Mouse (Mus musculus) liver, postnatal 0 days (tissue): ENCODE measurements around the gene Itga2b. TPM values are rescaled to one million over a fixed set of nuclear protein-coding genes. Genes with fewer than 3 reads are reported as not detected.

Source experiments
- ATAC-seq: fragments of 200-750 bp; cut with Nextera tagmentation; 2 replicates; pipeline ENCODE4 v1.8.0; 2017; ENCODE audit warnings: mild to moderate bottlenecking, moderate library complexity
- DNase-seq: peaks from one replicate; pipeline ENCODE4 v3.0.0-alpha.2; 2016
- H3K27ac ChIP-seq: fragments of 300-500 bp; sonication (generic); 2 replicates; pipeline ENCODE4 v1.5.1; 2014; ENCODE audit warnings: antibody characterized with exemption, moderate library complexity, mild to moderate bottlenecking, low read depth
- H3K27me3 ChIP-seq: fragments of 300-500 bp; sonication (generic); 2 replicates; pipeline ENCODE4 v1.6.1; 2014; ENCODE audit warnings: low read length, control low read depth, mixed read lengths; ENCODE audit not compliant: insufficient read depth
- H3K36me3 ChIP-seq: fragments of 300-500 bp; sonication (generic); replicated peaks from 2 replicates; pipeline ENCODE4 v1.6.1; 2014; ENCODE audit warnings: mild to moderate bottlenecking, control low read depth, low read length, moderate library complexity, mixed read lengths; ENCODE audit not compliant: insufficient read depth
- H3K4me1 ChIP-seq: fragments of 300-500 bp; sonication (generic); 2 replicates; pipeline ENCODE4 v1.6.1; 2014; ENCODE audit warnings: antibody characterized with exemption, mild to moderate bottlenecking, control low read depth; ENCODE audit not compliant: insufficient read depth
- H3K4me2 ChIP-seq: fragments of 300-500 bp; sonication (generic); 2 replicates; pipeline ENCODE4 v1.6.1; 2014; ENCODE audit warnings: low read depth, mild to moderate bottlenecking, low read length, moderate library complexity, mixed read lengths
- H3K4me3 ChIP-seq: fragments of 300-500 bp; sonication (generic); 2 replicates; pipeline ENCODE4 v1.5.1; 2014; ENCODE audit warnings: low read depth, low read length
- H3K9ac ChIP-seq: fragments of 300-500 bp; sonication (generic); replicated peaks from 2 replicates; pipeline ENCODE4 v1.6.1; 2014; ENCODE audit warnings: mild to moderate bottlenecking, moderate library complexity
- H3K9me3 ChIP-seq: fragments of 300-500 bp; sonication (generic); 2 replicates; pipeline ENCODE4 v1.6.1; 2016; ENCODE audit warnings: mild to moderate bottlenecking, control low read depth, low read length, mixed read lengths
- CTCF ChIP-seq: sonication (generic); IDR thresholded peaks from 2 replicates; pipeline ENCODE4 v1.5.1; 2016; ENCODE audit warnings: antibody characterized with exemption, low read depth
- EP300 ChIP-seq: IDR thresholded peaks from 2 replicates; pipeline ENCODE4 v1.6.1; 2016; ENCODE audit warnings: antibody characterized with exemption, low read depth, mild to moderate bottlenecking
- WGBS: fragments of 180-500 bp; shearing (Covaris S2); extraction: QIAGEN DNeasy Blood & Tissue Kit; methylation state at CpG from one replicate; pipeline ENCODE4 v1.1.7; 2014; ENCODE audit not compliant: insufficient replicate concordance; 5-methylcytosine and 5-hydroxymethylcytosine counted together
- polyA plus RNA-seq: library from polyadenylated mRNA; unstranded; fragments of >200 nt; fragmentation: Nextera tagmentation; extraction: Ambion mirVana; gene quantifications from 2 replicates; pipeline ENCODE4 v1.2.1, GENCODE M21; 2015

Gene Itga2b
- polyA plus RNA-seq, 1 experiment from 2014 or later, result 44.8 TPM

DNA sequence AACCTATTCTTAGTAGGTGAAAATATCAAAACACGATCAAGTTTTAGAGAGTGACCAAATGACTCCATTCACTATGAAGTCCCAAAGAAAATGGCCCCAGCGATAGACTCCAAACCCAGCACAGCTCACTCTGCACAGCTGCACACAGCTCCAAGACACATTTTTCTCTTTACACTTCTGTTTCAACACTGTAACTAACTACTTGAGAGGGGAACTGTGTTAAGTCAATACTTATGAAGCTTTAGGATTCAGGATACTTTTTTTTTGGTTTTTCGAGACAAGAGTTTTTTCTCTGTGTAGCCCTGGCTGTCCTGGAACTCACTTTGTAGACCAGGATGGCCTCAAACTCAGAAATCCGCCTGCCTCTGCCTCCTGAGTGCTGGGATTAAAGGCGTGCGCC lies 25.2 kb upstream of the Itga2b start:
- WGBS, result 91% methylated on average over 6 of the region's 6 CpGs
- Histone ChIP-seq H3K9ac (no peak overlapping the region), H3K27ac (no peak overlapping the region), H3K4me2 (no peak overlapping the region), H3K4me1 (no peaks in the 10 kb centered on the region), H3K4me3 (no peak overlapping the region), H3K9me3 (no peaks in the 10 kb centered on the region), H3K36me3 (peaks cover 35% of the 10 kb centered on the region), H3K27me3 (no peaks in the 10 kb centered on the region)
- no peak for ATAC-seq
- no peak for DNase-seq
- no peak for TF ChIP-seq EP300
- TF ChIP-seq CTCF, result no peak

DNA sequence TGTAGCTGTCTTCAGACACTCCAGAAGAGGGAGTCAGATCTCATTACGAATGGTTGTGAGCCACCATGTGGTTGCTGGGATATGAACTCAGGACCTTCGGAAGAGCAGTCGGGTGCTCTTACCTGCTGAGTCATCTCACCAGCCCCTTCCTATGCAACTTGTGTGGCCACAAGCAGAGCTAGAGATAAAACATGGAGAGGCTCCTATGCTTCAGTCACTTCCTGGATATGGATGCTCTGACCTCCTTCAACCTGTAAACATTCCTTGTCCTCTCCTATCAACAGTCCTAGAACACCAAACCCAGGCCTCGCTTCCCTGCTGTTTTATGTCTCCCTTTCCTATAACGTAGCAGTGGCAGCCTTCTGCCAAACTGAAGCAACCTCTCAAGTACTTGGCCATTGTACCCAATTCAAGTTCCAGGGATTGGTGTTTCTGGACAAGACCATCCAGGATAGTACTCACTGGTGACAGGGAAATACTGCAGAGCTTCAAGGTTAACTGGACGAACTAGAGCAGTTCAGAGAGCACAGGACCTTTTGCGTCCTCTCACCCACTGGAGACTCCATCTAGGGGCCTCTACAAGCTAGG lies 24.2 kb upstream of the Itga2b start:
- no peaks in the 10 kb centered on the region for H3K27me3 ChIP-seq
- no peak overlapping the region for H3K27ac ChIP-seq
- DNase-seq, result no peak
- H3K4me1 ChIP-seq, result no peaks in the 10 kb centered on the region
- H3K36me3 ChIP-seq, result peaks cover 27% of the 10 kb centered on the region
- no peak overlapping the region for H3K9ac ChIP-seq
- no peak for ATAC-seq
- no peak overlapping the region for H3K4me2 ChIP-seq
- no peaks in the 10 kb centered on the region for H3K9me3 ChIP-seq
- 71% methylated on average over 7 of the region's 7 CpGs for WGBS
- H3K4me3 ChIP-seq, result no peak overlapping the region
- TF ChIP-seq CTCF (no peak), EP300 (no peak)

DNA sequence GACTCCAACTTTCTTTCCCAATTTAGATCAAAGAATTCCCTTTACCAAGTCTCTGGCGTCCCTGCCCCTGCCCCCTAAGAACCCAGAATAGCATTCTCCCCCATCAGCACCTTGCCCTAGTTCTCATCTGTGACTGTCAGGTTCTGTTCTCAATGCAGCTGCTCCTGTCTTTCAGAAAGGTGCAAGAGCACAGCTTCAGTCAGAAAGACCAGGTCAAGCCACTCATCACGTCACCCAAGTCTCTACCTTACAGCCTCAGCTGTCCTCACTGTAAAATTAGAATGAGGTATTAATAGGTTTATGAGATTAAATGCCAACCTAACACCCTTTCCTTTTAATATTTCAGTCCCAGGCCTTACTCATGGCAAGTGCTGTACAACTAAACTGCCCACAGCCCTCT lies 23.3 kb upstream of the Itga2b start:
- Histone ChIP-seq H3K27me3 (no peaks in the 10 kb centered on the region), H3K9ac (no peak overlapping the region), H3K9me3 (no peaks in the 10 kb centered on the region), H3K36me3 (peaks cover 20% of the 10 kb centered on the region), H3K4me1 (no peaks in the 10 kb centered on the region), H3K27ac (no peak overlapping the region), H3K4me3 (no peak overlapping the region), H3K4me2 (no peak overlapping the region)
- ATAC-seq, result no peak
- 94% methylated on average over 2 of the region's 2 CpGs for WGBS
- DNase-seq, result no peak
- TF ChIP-seq EP300 (no peak), CTCF (no peak)

- no peak overlapping the region for H3K4me3 ChIP-seq
- no peak overlapping the region for H3K27ac ChIP-seq
- no peak overlapping the region for H3K4me2 ChIP-seq
- H3K36me3 ChIP-seq, result peaks cover 26% of the 10 kb centered on the region
- TF ChIP-seq EP300 (no peak), CTCF (no peak)
- no peaks in the 10 kb centered on the region for H3K9me3 ChIP-seq
- no peaks in the 10 kb centered on the region for H3K4me1 ChIP-seq
- no peak for ATAC-seq
- no peak for DNase-seq
- H3K27me3 ChIP-seq, result no peaks in the 10 kb centered on the region
- no peak overlapping the region for H3K9ac ChIP-seq
- WGBS, result 57% methylated on average over 2 of the region's 2 CpGs
Measured at GRCm38 (mm10) chr11:102487901-102488300, 18.0 kb upstream of the Itga2b start.

DNA sequence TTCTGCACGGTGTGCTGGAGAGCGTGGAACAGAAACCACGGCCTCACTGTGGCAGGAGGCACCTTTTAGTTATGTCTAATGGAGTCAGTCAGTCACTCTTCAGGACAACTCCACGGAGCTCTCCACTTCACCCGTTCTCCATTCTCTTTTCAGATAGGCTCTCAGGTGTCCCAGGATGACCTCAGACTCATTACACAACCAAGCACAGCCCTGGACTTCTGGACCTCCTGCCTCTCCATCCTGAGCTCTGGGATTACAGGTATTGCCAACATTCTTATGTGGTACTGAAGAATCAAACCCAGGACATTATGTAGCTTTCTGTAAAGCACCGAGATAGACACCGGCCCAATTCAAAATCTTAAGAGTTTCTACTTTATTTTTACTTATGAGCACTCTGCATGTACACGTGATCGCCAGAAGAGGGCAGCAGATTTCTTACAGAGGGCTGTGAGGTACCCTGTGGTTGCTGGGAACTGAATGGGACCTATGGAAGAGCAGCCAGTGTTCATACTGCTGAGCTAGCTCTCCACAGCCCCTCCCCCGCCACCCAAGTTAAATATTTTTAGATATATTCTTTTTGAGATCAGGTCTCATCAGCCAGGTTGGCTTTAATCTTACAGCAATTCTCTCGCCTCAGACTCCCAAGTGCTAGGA lies 16.9 kb upstream of the Itga2b start:
- H3K9ac ChIP-seq, result no peak overlapping the region; the same call in 1 of the 2 replicates
- no peak overlapping the region for H3K4me3 ChIP-seq
- H3K27ac ChIP-seq, result no peak overlapping the region
- peak; percentile 33 for DNase-seq
- ATAC-seq, result peak; percentile 89
- no peaks in the 10 kb centered on the region for H3K27me3 ChIP-seq
- H3K36me3 ChIP-seq, result peaks cover 26% of the 10 kb centered on the region
- H3K4me2 ChIP-seq, result no peak overlapping the region
- WGBS, result 57% methylated on average over 11 of the region's 11 CpGs
- H3K9me3 ChIP-seq, result no peaks in the 10 kb centered on the region
- peak; percentile 76 for TF ChIP-seq CTCF
- TF ChIP-seq EP300, result no peak
- H3K4me1 ChIP-seq, result no peaks in the 10 kb centered on the region

DNA sequence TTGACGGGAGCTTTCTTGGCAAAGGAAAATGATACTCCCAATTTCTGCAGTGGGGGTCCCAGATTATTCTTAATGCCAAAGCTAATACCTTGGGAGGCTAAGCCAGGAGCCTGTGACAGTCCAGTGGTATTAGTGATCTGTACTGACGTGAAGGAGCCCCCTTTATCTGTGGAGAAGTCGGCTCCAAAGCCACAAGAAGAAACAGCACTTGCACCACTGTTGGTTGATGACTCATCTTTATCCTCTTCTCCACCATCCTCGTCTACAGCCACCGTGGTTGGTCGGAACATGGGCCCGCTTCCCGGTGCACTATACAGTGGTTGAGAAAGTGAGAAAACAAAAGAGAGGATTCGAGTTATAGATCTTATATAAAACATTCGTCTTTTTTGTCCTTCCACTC lies 11.9 kb upstream of the Itga2b start:
- Histone ChIP-seq H3K9ac (no peak overlapping the region), H3K36me3 (peaks cover 66% of the 10 kb centered on the region), H3K4me2 (no peak overlapping the region), H3K4me1 (no peaks in the 10 kb centered on the region), H3K27me3 (no peaks in the 10 kb centered on the region), H3K27ac (no peak overlapping the region), H3K4me3 (no peak overlapping the region), H3K9me3 (no peaks in the 10 kb centered on the region)
- ATAC-seq, result no peak
- 78% methylated on average over 10 of the region's 10 CpGs for WGBS
- no peak for TF ChIP-seq EP300
- TF ChIP-seq CTCF, result no peak
- no peak for DNase-seq
